Mouse (Mus musculus) heart, embryonic 14.5 days (tissue): ENCODE measurements at regions not wholly inside any gene's neighbourhood (a gene's known extent, or its start where the extent isn't known, plus 50 kb on each side); places are given as distances from the start of the nearest gene placed in this dataset.
"Not testable (repeated sequence)": the region's sequence is repeated elsewhere in the genome, so short reads cannot be mapped to it uniquely, and the experiment has no call there.

Experiments used
- ATAC-seq: fragments of 200-750 bp; cut with Nextera tagmentation; 2 replicates; pipeline ENCODE4 v1.8.0; 2017; ENCODE audit warnings: low read depth, moderate TSS enrichment; ENCODE audit not compliant: insufficient number of reproducible peaks, insufficient read depth, low FRiP score
- H3K27ac ChIP-seq, 2 experiments: fragments of 200-500 bp in 1 of 2; fragments of 300-500 bp in 1 of 2; sonication (generic) in 1 of 2; replicated peaks in 1 of 2; 2 replicates each; pipeline ENCODE4 v1.5.1; 2012 to 2014; ENCODE audit warnings: low read depth in 2 of 2, low read length in 2 of 2, control low read depth in 1 of 2, mild to moderate bottlenecking in 1 of 2, mixed read lengths in 1 of 2; ENCODE audit not compliant: control insufficient read depth in 1 of 2, insufficient read depth in 1 of 2
- H3K27me3 ChIP-seq: fragments of 300-500 bp; sonication (generic); 2 replicates; pipeline ENCODE4 v1.6.1; 2014; ENCODE audit warnings: mild to moderate bottlenecking, low read length, control low read depth; ENCODE audit not compliant: control insufficient read depth, insufficient read depth
- H3K36me3 ChIP-seq: fragments of 300-500 bp; sonication (generic); 2 replicates; pipeline ENCODE4 v1.6.1; 2014; ENCODE audit warnings: mild to moderate bottlenecking, control low read depth, low read length, mixed read lengths; ENCODE audit not compliant: control insufficient read depth, insufficient read depth
- H3K4me1 ChIP-seq, 2 experiments: fragments of 200-500 bp in 1 of 2; fragments of 300-500 bp in 1 of 2; sonication (generic) in 1 of 2; 2 replicates each; pipeline ENCODE4 v1.6.1; 2012 to 2014; ENCODE audit warnings: low read length in 2 of 2, control low read depth in 1 of 2, mixed read lengths in 1 of 2; ENCODE audit not compliant: control insufficient read depth in 2 of 2, insufficient read depth in 2 of 2
- H3K4me2 ChIP-seq: fragments of 300-500 bp; sonication (generic); 2 replicates; pipeline ENCODE4 v1.6.1; 2014; ENCODE audit warnings: mild to moderate bottlenecking, low read length
- H3K4me3 ChIP-seq, 2 experiments: fragments of 200-500 bp in 1 of 2; fragments of 300-500 bp in 1 of 2; sonication (generic) in 1 of 2; 2 replicates each; pipeline ENCODE4 v1.5.1; 2012 to 2014; ENCODE audit warnings: low read length in 2 of 2, mild to moderate bottlenecking in 2 of 2, control low read depth in 1 of 2, low read depth in 1 of 2, moderate library complexity in 1 of 2; ENCODE audit not compliant: control insufficient read depth in 1 of 2, insufficient read depth in 1 of 2
- H3K9ac ChIP-seq: fragments of 300-500 bp; sonication (generic); 2 replicates; pipeline ENCODE4 v1.6.1; 2014; ENCODE audit warnings: mild to moderate bottlenecking, low read length
- H3K9me3 ChIP-seq: fragments of 300-500 bp; sonication (generic); 2 replicates; pipeline ENCODE4 v1.6.1; 2016; ENCODE audit warnings: low read length, control low read depth; ENCODE audit not compliant: control insufficient read depth
- WGBS: fragments of 180-500 bp; shearing (Covaris S2); extraction: QIAGEN DNeasy Blood & Tissue Kit; methylation state at CpG from one replicate; pipeline ENCODE4 v1.1.7; 2014; 5-methylcytosine and 5-hydroxymethylcytosine counted together

GRCm38 (mm10) chr1:18058211-18058971 lies 87.3 kb downstream of the Crisp4 start:
- Histone ChIP-seq H3K9me3 (no peaks in the 10 kb centered on the region), H3K36me3 (no peaks in the 10 kb centered on the region), H3K4me1 (peaks cover 3 to 7% of the 10 kb centered on the region in 2 experiments; a peak in 2 of 4 replicates), H3K27ac (no peak overlapping the region), H3K4me2 (peak overlapping the region; percentile 98), H3K27me3 (peaks cover 42% of the 10 kb centered on the region), H3K4me3 (peak overlapping the region; percentile 49 to 58), H3K9ac (peak overlapping the region; percentile 61; the same call in 1 of the 2 replicates)
- ATAC-seq: peak; percentile 26
- under 1% methylated on average over 77 of the region's 77 CpGs for WGBS

- H3K27ac ChIP-seq: no peak overlapping the region
- peak overlapping the region; percentile 49 to 58 for H3K4me3 ChIP-seq
- H3K4me1 ChIP-seq: peaks cover 3 to 7% of the 10 kb centered on the region in 2 experiments; a peak in 2 of 4 replicates
- 1% methylated on average over 26 of the region's 26 CpGs for WGBS
- no peaks in the 10 kb centered on the region for H3K36me3 ChIP-seq
- peak overlapping the region; percentile 61; the same call in 1 of the 2 replicates for H3K9ac ChIP-seq
- H3K27me3 ChIP-seq: peaks cover 42% of the 10 kb centered on the region
- H3K9me3 ChIP-seq: no peaks in the 10 kb centered on the region
- ATAC-seq: no peak
- peak overlapping the region; percentile 98 for H3K4me2 ChIP-seq
These were observed 88.0 kb downstream of the Crisp4 start for GRCm38 (mm10) chr1:18057646-18058210.

- ATAC-seq, H3K9ac ChIP-seq, H3K9me3 ChIP-seq, H3K36me3 ChIP-seq, H3K27ac ChIP-seq, H3K4me1 ChIP-seq: not testable (repeated sequence)
- 9% methylated on average over 11 of the region's 11 CpGs for WGBS
- H3K27me3 ChIP-seq: peaks cover 42% of the 10 kb centered on the region
- peak overlapping the region; percentile 16 to 58; a peak in 2 of 4 replicates for H3K4me3 ChIP-seq
- peak overlapping the region; percentile 98 for H3K4me2 ChIP-seq
These were observed 88.7 kb downstream of the Crisp4 start for GRCm38 (mm10) chr1:18057003-18057402.

GRCm38 (mm10) chr1:18030226-18030625 lies 115.5 kb downstream of the Crisp4 start:
- no peaks in the 10 kb centered on the region for H3K4me1 ChIP-seq
- no peak overlapping the region for H3K4me3 ChIP-seq
- no peak overlapping the region for H3K27ac ChIP-seq
- H3K4me2 ChIP-seq: no peak overlapping the region
- WGBS: 54% methylated on average over 3 of the region's 3 CpGs
- H3K36me3 ChIP-seq: no peaks in the 10 kb centered on the region
- ATAC-seq: no peak
- H3K27me3 ChIP-seq: no peaks in the 10 kb centered on the region
- H3K9ac ChIP-seq: no peak overlapping the region
- no peaks in the 10 kb centered on the region for H3K9me3 ChIP-seq

GRCm38 (mm10) chr1:18012941-18013340 lies 132.8 kb downstream of the Crisp4 start:
- not testable (repeated sequence) for ATAC-seq, H3K4me3 ChIP-seq, H3K4me1 ChIP-seq, H3K27ac ChIP-seq, H3K9ac ChIP-seq, H3K9me3 ChIP-seq, H3K4me2 ChIP-seq, H3K36me3 ChIP-seq, H3K27me3 ChIP-seq

GRCm38 (mm10) chr1:17980604-17981003 lies 165.1 kb downstream of the Crisp4 start:
- no peaks in the 10 kb centered on the region for H3K4me1 ChIP-seq
- no peak overlapping the region for H3K4me3 ChIP-seq
- no peak overlapping the region for H3K9ac ChIP-seq
- no peaks in the 10 kb centered on the region for H3K36me3 ChIP-seq
- no peak overlapping the region for H3K4me2 ChIP-seq
- WGBS: 15% methylated on average over 3 of the region's 3 CpGs
- no peaks in the 10 kb centered on the region for H3K27me3 ChIP-seq
- ATAC-seq: no peak
- no peak overlapping the region for H3K27ac ChIP-seq
- H3K9me3 ChIP-seq: no peaks in the 10 kb centered on the region

GRCm38 (mm10) chr1:17978086-17978485 lies 167.6 kb downstream of the Crisp4 start:
- Histone ChIP-seq H3K9me3 (no peaks in the 10 kb centered on the region), H3K27ac (no peak overlapping the region), H3K4me2 (no peak overlapping the region), H3K27me3 (no peaks in the 10 kb centered on the region), H3K36me3 (no peaks in the 10 kb centered on the region), H3K4me3 (no peak overlapping the region), H3K9ac (no peak overlapping the region), H3K4me1 (no peaks in the 10 kb centered on the region)
- WGBS: 68% methylated on average over 2 of the region's 2 CpGs
- no peak for ATAC-seq
